Mouse (Mus musculus): ENCODE results near the gene Clec2l.

Clec2l gene

GRCm38 (mm10) chr6:38719229-38719628 lies 56.4 kb downstream of the Clec2l start:
- no peak for DNase-seq (ENCODE audit: low spot score)

DNA sequence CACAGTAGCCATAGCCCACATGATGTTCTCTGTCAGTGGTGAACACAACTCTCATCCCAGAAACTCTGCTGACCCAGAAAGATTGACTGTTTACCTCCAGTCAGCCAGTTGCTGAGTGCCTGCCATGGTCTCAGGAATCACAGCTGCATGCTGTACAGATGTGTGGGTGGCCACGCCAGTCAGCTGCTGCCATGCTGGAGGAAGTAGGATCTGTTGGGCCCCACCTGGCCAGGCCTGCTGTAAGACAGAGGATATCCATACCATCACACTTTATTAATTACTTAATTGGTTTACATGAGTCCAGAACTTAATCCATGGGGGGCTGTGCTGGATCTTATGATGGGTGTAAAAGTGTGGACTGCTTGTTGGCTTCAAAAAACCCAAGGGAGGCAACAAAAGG lies 58.5 kb downstream of the Clec2l start:
- DNase-seq (ENCODE audit: low spot score), result no peak

GRCm38 (mm10) chr6:38725515-38725914 lies 62.6 kb downstream of the Clec2l start:
- DNase-seq (ENCODE audit: low spot score), result no peak
